Mouse (Mus musculus) CD8-positive naive resting alpha-beta T cell, adult 57 days (primary cell): ENCODE data around the gene Pygo1. TPM values are rescaled to one million over a fixed set of nuclear protein-coding genes. Genes with fewer than 3 reads are reported as not detected.

Source experiments
- total RNA-seq: library from RNA; stranded (reverse); gene quantifications from one replicate; pipeline ENCODE4 v1.2.4, GENCODE M21; 2023

The Pygo1 gene
- total RNA-seq = not detected

DNA sequence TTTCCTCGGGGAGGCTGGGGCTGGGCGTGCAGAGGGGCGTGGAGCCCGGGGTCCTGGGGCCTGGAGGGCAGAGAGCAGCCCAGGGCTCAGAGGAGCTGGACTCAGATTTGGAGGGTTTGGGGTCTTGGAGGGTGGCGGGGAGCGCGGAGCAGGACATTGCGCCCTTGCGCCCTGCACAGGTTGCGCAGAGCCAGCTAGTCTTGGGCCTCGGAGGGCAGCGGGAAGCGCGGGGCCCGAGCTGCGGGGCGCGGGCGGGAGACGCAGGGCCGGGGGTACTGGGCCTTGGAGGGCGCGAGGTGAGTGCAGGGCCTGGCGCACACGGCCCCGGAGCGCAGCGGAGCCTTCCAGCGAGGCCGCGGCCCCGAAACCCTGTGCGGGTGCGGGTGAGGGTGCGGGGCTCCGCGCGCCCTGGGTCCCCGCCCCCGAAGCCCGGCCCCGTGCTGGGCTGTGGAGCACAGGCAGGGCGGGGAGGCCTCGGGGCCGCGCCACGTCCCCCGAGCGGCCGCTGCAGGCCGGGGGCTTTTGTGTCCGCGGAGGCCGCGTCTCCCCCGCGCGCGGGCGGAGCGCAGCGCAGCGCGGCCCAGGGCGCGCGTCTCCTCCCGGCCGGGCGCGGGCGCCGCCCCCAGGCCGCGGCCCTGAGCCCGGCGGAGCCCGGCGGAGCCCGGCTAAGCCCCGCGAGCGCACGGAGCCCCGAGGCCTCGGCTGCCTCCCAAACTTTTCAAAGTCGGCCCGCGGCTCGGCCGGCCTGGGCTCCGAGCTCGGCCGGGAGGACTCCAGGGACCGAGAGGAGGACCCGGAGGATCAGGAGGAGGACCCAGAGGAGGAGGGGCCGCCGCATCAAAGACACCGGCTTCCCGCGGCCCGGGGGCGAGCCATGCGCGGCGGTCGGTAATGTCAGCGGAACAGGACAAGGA lies at the start of gene Pygo1:
TSS of gene Pygo1 (plus strand) at position 625 of the 914 bp plus-strand sequence.

GRCm38 (mm10) chr9:72958521-72959450 lies 33.3 kb downstream of the Pygo1 start, which contains the start of the genes Dyx1c1 and Gm44503:
TSS of gene Dyx1c1 (plus strand) at chr9:72958785.
TSS of gene Gm44503 (plus strand) at chr9:72958852.

DNA sequence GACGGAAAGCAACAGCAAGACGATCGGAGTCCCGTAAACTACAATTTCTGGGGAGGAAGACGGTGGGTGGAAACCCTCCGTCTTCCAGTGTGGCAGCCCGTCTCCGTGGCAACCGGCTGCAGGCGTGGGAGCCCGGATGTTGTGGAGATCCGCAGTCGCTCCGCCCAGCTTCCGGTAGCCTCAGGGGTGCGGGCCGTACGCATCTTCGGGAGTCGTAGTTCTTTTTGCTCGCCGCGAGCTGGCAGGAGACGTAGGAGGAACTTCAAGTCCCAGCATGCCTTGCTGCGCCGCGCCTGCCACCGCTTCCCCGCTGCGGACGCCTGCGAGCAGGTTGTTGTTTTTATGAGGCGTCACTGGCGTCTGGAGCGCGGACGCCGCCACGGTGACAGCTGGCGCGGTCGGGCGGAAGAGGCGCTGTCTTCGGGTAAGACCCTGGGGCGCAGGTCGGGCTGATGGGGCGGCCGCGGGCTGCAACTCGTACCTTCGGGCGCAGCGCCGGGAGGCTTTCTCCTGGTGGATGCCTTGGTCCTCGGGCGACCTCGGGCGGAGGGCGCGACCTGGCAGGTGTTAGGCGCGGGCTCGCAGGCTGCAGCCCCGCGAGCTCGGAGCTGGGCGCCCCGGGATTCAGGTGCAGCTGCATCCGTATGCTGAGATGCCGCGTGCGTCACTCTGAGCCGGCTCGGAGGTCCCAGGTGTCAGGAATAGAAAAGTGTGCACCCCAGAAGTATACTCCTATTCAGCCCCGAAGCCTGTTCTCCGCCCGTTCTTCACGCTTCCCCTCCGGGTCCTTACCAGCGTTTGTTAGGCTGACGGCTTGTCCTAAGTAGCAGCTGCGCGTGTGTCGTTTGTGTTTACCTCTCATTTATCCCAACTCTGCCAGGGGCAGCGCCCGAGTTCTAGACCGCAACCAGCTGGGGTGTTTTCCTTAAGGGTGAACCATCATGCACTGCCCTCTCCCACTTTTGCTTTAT lies 60.1 kb downstream of the Pygo1 start, which contains the start of the genes Ccpg1os and Ccpg1:
TSS of gene Ccpg1os (minus strand) at position 133 of the 971 bp plus-strand sequence.
TSS of gene Ccpg1 (plus strand) at position 180 of the 971 bp plus-strand sequence.

Other genes starting within 250 kb of the Pygo1 start
- gene Prtg, start 118.8 kb upstream of the Pygo1 start, total RNA-seq = 0.31 TPM
- 4.0 TPM for gene Dyx1c1, start 33.1 kb downstream of the Pygo1 start, total RNA-seq
- gene Gm44503, start 33.2 kb downstream of the Pygo1 start, total RNA-seq = not detected
- 6.6 TPM for gene Ccpg1os, start 59.7 kb downstream of the Pygo1 start, total RNA-seq
- 135 TPM for gene Ccpg1, start 59.8 kb downstream of the Pygo1 start, total RNA-seq
- 13.0 TPM for gene Pigb, start 114.7 kb downstream of the Pygo1 start, total RNA-seq
- 37.5 TPM for gene Rab27a, start 119.2 kb downstream of the Pygo1 start, total RNA-seq
- 5.0 TPM for gene Khdc3, start 176.2 kb downstream of the Pygo1 start, total RNA-seq
- gene Gm20509, start 176.8 kb downstream of the Pygo1 start, total RNA-seq = not detected
- 62.8 TPM for gene Rsl24d1, start 187.8 kb downstream of the Pygo1 start, total RNA-seq